Mouse (Mus musculus): ENCODE measurements around the gene Dap3. TPM values are rescaled to one million over a fixed set of nuclear protein-coding genes. Genes with fewer than 3 reads are reported as not detected.

Dap3 gene
- polyA plus RNA-seq, 1 experiment from 2014 or later, result 99.0 TPM

- no peak overlapping the region for H3K4me2 ChIP-seq (replicated peaks; ENCODE audit: low read depth)
- no peaks in the 10 kb centered on the region for H3K36me3 ChIP-seq (ENCODE audit: control insufficient read depth, insufficient read depth, low read length)
- H3K27ac ChIP-seq (replicated peaks), result no peak overlapping the region
- H3K4me1 ChIP-seq (replicated peaks; ENCODE audit: control insufficient read depth, insufficient read depth), result no peaks in the 10 kb centered on the region
- no peak overlapping the region for H3K4me3 ChIP-seq (ENCODE audit: low read depth, low read length)
- H3K9ac ChIP-seq (ENCODE audit: low read length), result no peak overlapping the region
- DNase-seq (ENCODE audit: low spot score) (no peak), ATAC-seq (ENCODE audit: low FRiP score, low TSS enrichment) (no peak)
- TF ChIP-seq CTCF (IDR thresholded peaks at IDR 0.05; ENCODE audit: low read depth) (no peak), EP300 (optimal IDR thresholded peaks at IDR 0.05) (no peak)
- H3K9me3 ChIP-seq (ENCODE audit: control insufficient read depth, low read length), result no peaks in the 10 kb centered on the region
- no peaks in the 10 kb centered on the region for H3K27me3 ChIP-seq (ENCODE audit: control insufficient read depth, insufficient read depth, low read length)
Measured at GRCm38 (mm10) chr3:88953736-88954135, 2.8 kb upstream of the Dap3 start.

GRCm38 (mm10) chr3:88953246-88953645 lies 2.3 kb upstream of the Dap3 start:
- Histone ChIP-seq H3K9ac (ENCODE audit: low read length) (no peak overlapping the region), H3K4me2 (replicated peaks; ENCODE audit: low read depth) (no peak overlapping the region), H3K27ac (replicated peaks) (no peak overlapping the region), H3K4me3 (ENCODE audit: low read depth, low read length) (no peak overlapping the region), H3K36me3 (ENCODE audit: control insufficient read depth, insufficient read depth, low read length) (no peaks in the 10 kb centered on the region), H3K4me1 (replicated peaks; ENCODE audit: control insufficient read depth, insufficient read depth) (no peaks in the 10 kb centered on the region), H3K27me3 (ENCODE audit: control insufficient read depth, insufficient read depth, low read length) (no peaks in the 10 kb centered on the region), H3K9me3 (ENCODE audit: control insufficient read depth, low read length) (no peaks in the 10 kb centered on the region)
- 69% methylated on average over 4 of the region's 4 CpGs for WGBS
- TF ChIP-seq EP300 (optimal IDR thresholded peaks at IDR 0.05) (no peak), CTCF (IDR thresholded peaks at IDR 0.05; ENCODE audit: low read depth) (no peak)
- no peak for DNase-seq (ENCODE audit: low spot score)
- ATAC-seq (ENCODE audit: low FRiP score, low TSS enrichment), result no peak

- Histone ChIP-seq H3K4me3 (ENCODE audit: low read depth, low read length) (peak overlapping the region; percentile 82), H3K27ac (replicated peaks) (peak overlapping the region; percentile 100), H3K4me1 (replicated peaks; ENCODE audit: control insufficient read depth, insufficient read depth) (no peaks in the 10 kb centered on the region), H3K9me3 (ENCODE audit: control insufficient read depth, low read length) (no peaks in the 10 kb centered on the region), H3K27me3 (ENCODE audit: control insufficient read depth, insufficient read depth, low read length) (no peaks in the 10 kb centered on the region), H3K36me3 (ENCODE audit: control insufficient read depth, insufficient read depth, low read length) (no peaks in the 10 kb centered on the region), H3K4me2 (replicated peaks; ENCODE audit: low read depth) (peak overlapping the region; percentile 68), H3K9ac (ENCODE audit: low read length) (peak overlapping the region; percentile 94)
- DNase-seq (ENCODE audit: low spot score) (no peak), ATAC-seq (ENCODE audit: low FRiP score, low TSS enrichment) (no peak)
- TF ChIP-seq EP300 (optimal IDR thresholded peaks at IDR 0.05) (no peak), CTCF (IDR thresholded peaks at IDR 0.05; ENCODE audit: low read depth) (no peak)
- under 1% methylated on average over 5 of the region's 5 CpGs for WGBS
Measured at GRCm38 (mm10) chr3:88951327-88951800, 383 bp upstream of the Dap3 start.

DNA sequence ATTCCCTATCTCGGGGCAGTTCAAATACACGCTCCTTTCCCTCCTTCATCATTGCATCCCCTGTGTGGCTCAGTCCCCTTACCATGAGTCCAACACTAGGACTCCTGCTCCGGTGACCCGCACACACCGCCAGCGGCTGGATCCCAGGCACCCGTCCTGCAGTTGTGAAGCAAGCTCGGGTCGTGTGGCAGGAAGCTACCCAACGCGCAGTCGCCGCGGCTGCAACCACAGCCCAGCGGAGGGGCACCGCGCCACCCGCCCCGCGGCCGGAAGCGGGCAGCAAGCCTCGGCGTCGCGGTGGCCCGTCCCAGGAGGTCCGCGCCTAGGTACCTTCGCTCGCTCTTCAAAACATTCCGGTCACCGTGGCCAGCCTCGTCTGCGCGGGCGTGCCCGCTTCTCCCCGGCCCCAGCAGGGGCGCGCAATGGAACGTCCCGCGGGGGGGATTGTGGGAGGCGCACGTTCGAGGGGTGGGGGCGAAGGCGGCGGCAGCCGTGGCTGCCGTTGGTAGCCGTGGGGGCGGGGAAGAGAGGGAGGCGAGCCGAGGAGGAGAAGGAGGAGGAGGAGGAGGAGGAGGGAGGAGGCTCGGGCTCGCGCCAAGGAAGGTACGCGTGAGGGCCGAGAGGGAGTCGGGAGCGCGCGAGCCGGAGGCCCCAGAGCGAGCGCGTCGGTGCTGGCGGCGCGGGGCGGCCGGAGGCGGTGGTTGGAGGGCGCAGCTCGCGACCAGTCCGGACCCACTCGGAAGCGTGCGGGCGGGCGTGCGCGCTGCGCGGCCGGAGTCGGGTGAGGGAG lies 1.0 kb downstream of the Dap3 start:
- H3K4me3 ChIP-seq (ENCODE audit: low read depth, low read length), result peak overlapping the region; percentile 82
- TF ChIP-seq EP300 (optimal IDR thresholded peaks at IDR 0.05) (no peak), CTCF (IDR thresholded peaks at IDR 0.05; ENCODE audit: low read depth) (peak; percentile 37; the same call in 1 of the 2 replicates)
- H3K9ac ChIP-seq (ENCODE audit: low read length), result peak overlapping the region; percentile 94
- peak; percentile 95 for DNase-seq (ENCODE audit: low spot score)
- no peaks in the 10 kb centered on the region for H3K36me3 ChIP-seq (ENCODE audit: control insufficient read depth, insufficient read depth, low read length)
- under 1% methylated on average over 67 of the region's 92 CpGs for WGBS
- H3K4me2 ChIP-seq (replicated peaks; ENCODE audit: low read depth), result peak overlapping the region; percentile 72
- H3K27me3 ChIP-seq (ENCODE audit: control insufficient read depth, insufficient read depth, low read length), result no peaks in the 10 kb centered on the region
- ATAC-seq (ENCODE audit: low FRiP score, low TSS enrichment), result peak; percentile 90
- H3K4me1 ChIP-seq (replicated peaks; ENCODE audit: control insufficient read depth, insufficient read depth), result no peaks in the 10 kb centered on the region
- peak overlapping the region; percentile 100 for H3K27ac ChIP-seq (replicated peaks)
- no peaks in the 10 kb centered on the region for H3K9me3 ChIP-seq (ENCODE audit: control insufficient read depth, low read length)

DNA sequence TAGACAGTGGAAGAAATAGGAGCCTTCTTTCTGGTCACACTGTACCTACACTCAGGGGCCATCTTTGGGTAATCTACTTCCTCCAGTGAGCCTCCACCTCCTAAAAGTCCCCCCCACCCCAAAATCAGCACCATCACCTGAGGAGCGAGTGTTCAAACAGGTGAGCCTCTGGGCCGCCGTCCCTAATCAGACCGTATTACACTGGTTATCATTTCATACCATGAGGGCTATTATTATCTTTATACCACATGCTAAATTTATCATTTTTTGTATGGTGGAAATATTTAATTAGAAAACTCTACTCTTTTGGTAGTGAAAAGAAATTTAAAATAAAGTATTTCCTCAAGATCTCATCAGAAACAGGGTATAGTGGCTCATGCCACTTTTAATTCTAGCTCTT lies 6.9 kb downstream of the Dap3 start:
- H3K9me3 ChIP-seq (ENCODE audit: control insufficient read depth, low read length), result no peaks in the 10 kb centered on the region
- WGBS, result 88% methylated on average over 4 of the region's 4 CpGs
- no peaks in the 10 kb centered on the region for H3K4me1 ChIP-seq (replicated peaks; ENCODE audit: control insufficient read depth, insufficient read depth)
- no peak overlapping the region for H3K27ac ChIP-seq (replicated peaks)
- no peak overlapping the region for H3K4me3 ChIP-seq (ENCODE audit: low read depth, low read length)
- H3K4me2 ChIP-seq (replicated peaks; ENCODE audit: low read depth), result no peak overlapping the region
- ATAC-seq (ENCODE audit: low FRiP score, low TSS enrichment) (no peak), DNase-seq (ENCODE audit: low spot score) (no peak)
- H3K9ac ChIP-seq (ENCODE audit: low read length), result no peak overlapping the region
- TF ChIP-seq EP300 (optimal IDR thresholded peaks at IDR 0.05) (no peak), CTCF (IDR thresholded peaks at IDR 0.05; ENCODE audit: low read depth) (no peak)
- H3K27me3 ChIP-seq (ENCODE audit: control insufficient read depth, insufficient read depth, low read length), result no peaks in the 10 kb centered on the region
- H3K36me3 ChIP-seq (ENCODE audit: control insufficient read depth, insufficient read depth, low read length), result peaks cover 12% of the 10 kb centered on the region; the same call in 1 of the 2 replicates

DNA sequence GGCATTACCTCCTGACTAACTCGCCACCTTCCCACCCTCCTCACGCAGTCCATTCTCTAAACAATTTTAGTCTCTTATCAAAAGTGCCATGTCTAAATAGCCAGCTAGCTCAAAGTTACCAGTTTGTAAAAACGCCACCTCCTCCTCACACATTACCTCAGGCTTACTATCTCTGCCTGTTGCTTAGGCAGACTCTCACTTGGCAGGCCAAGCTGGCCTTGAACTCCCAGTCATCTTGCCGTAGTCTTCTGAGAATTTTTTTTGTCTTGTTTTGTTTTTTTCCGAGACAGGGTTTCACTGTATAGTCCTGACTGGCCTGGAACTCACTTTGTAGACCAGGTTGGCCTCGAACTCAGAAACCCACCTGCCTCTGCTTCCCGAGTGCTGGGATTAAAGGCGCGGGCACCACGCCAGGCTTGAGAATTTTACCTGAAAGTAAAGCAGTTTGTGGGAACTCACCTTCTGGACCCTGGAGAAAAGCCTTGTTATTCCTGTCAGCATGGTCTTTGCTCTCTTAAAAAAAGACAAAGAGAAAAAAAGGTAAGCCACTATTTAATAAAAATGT lies 8.6 kb downstream of the Dap3 start:
- no peaks in the 10 kb centered on the region for H3K9me3 ChIP-seq (ENCODE audit: control insufficient read depth, low read length)
- H3K4me2 ChIP-seq (replicated peaks; ENCODE audit: low read depth), result no peak overlapping the region
- 91% methylated on average over 10 of the region's 10 CpGs for WGBS

More for the DNA sequence above, 8.6 kb downstream of the Dap3 start:
- ATAC-seq (ENCODE audit: low FRiP score, low TSS enrichment) (no peak), DNase-seq (ENCODE audit: low spot score) (no peak)
- Histone ChIP-seq H3K4me1 (replicated peaks; ENCODE audit: control insufficient read depth, insufficient read depth) (no peaks in the 10 kb centered on the region), H3K4me3 (ENCODE audit: low read depth, low read length) (no peak overlapping the region), H3K36me3 (ENCODE audit: control insufficient read depth, insufficient read depth, low read length) (peaks cover 17% of the 10 kb centered on the region; the same call in 1 of the 2 replicates), H3K27ac (replicated peaks) (no peak overlapping the region), H3K9ac (ENCODE audit: low read length) (no peak overlapping the region), H3K27me3 (ENCODE audit: control insufficient read depth, insufficient read depth, low read length) (no peaks in the 10 kb centered on the region)
- no peak for TF ChIP-seq EP300 (optimal IDR thresholded peaks at IDR 0.05)
- TF ChIP-seq CTCF (IDR thresholded peaks at IDR 0.05; ENCODE audit: low read depth), result no peak

All from stomach, postnatal 0 days (tissue).